Mouse (Mus musculus): ENCODE results near the gene Olfr520. TPM values are rescaled to one million over a fixed set of nuclear protein-coding genes. Genes with fewer than 3 reads are reported as not detected.
A peak's percentile ranks its signal among the peaks of the same experiment; 100 is the strongest.

Olfr520 gene
- polyA plus RNA-seq, 1 experiment from 2014 or later = not detected

- H3K27me3 ChIP-seq (ENCODE audit: control insufficient read depth, insufficient read depth, low read length) = no peaks in the 10 kb centered on the region
- H3K27ac ChIP-seq (ENCODE audit: low read length) = peak overlapping the region; percentile 53; the same call in 1 of the 2 replicates
- H3K4me3 ChIP-seq (ENCODE audit: low read length) = no peak overlapping the region
- peaks cover 6% of the 10 kb centered on the region; the same call in 1 of the 2 replicates for H3K4me1 ChIP-seq (ENCODE audit: control insufficient read depth, insufficient read depth, low read length)
- H3K4me2 ChIP-seq (ENCODE audit: low read depth, low read length) = no peak overlapping the region
- no peaks in the 10 kb centered on the region for H3K36me3 ChIP-seq (ENCODE audit: control insufficient read depth, insufficient read depth)
- no peak overlapping the region for H3K9ac ChIP-seq (ENCODE audit: low read length)
- 75% methylated on average over 3 of the region's 3 CpGs for WGBS
- ATAC-seq (replicated peaks; ENCODE audit: extremely low read depth, insufficient read depth, low FRiP score) = no peak
- H3K9me3 ChIP-seq (replicated peaks; ENCODE audit: control insufficient read depth, low read length) = no peaks in the 10 kb centered on the region
These were observed 31.5 kb upstream of the Olfr520 start for GRCm38 (mm10) chr7:99698576-99698975.

- Histone ChIP-seq H3K4me3 (ENCODE audit: low read length) (no peak overlapping the region), H3K4me2 (ENCODE audit: low read depth, low read length) (no peak overlapping the region)
- ATAC-seq (replicated peaks; ENCODE audit: extremely low read depth, insufficient read depth, low FRiP score) = no peak
These were observed 31.0 kb upstream of the Olfr520 start for GRCm38 (mm10) chr7:99699106-99699505.

GRCm38 (mm10) chr7:99699709-99700151, 30.3 kb upstream of the Olfr520 start:
- peak; percentile 52 for ATAC-seq (replicated peaks; ENCODE audit: extremely low read depth, insufficient read depth, low FRiP score)
- 67% methylated on average over 3 of the region's 3 CpGs for WGBS
- H3K4me1 ChIP-seq (ENCODE audit: control insufficient read depth, insufficient read depth, low read length) = peaks cover 6% of the 10 kb centered on the region; the same call in 1 of the 2 replicates
- no peak overlapping the region for H3K4me2 ChIP-seq (ENCODE audit: low read depth, low read length)
- no peaks in the 10 kb centered on the region for H3K27me3 ChIP-seq (ENCODE audit: control insufficient read depth, insufficient read depth, low read length)
- H3K27ac ChIP-seq (ENCODE audit: low read length) = 0 out of 2 replicates have a peak overlapping the region, but pooled peaks have one; percentile 5
- no peaks in the 10 kb centered on the region for H3K9me3 ChIP-seq (replicated peaks; ENCODE audit: control insufficient read depth, low read length)
- H3K9ac ChIP-seq (ENCODE audit: low read length) = no peak overlapping the region
- H3K36me3 ChIP-seq (ENCODE audit: control insufficient read depth, insufficient read depth) = no peaks in the 10 kb centered on the region
- H3K4me3 ChIP-seq (ENCODE audit: low read length) = no peak overlapping the region

More at GRCm38 (mm10) chr7:99699106-99699505, 31.0 kb upstream of the Olfr520 start:
- WGBS = 47% methylated on average over 3 of the region's 3 CpGs
- H3K9me3 ChIP-seq (replicated peaks; ENCODE audit: control insufficient read depth, low read length) = no peaks in the 10 kb centered on the region
- no peaks in the 10 kb centered on the region for H3K36me3 ChIP-seq (ENCODE audit: control insufficient read depth, insufficient read depth)
- H3K4me1 ChIP-seq (ENCODE audit: control insufficient read depth, insufficient read depth, low read length) = peaks cover 6% of the 10 kb centered on the region; the same call in 1 of the 2 replicates
- H3K9ac ChIP-seq (ENCODE audit: low read length) = no peak overlapping the region
- peak overlapping the region; percentile 53; the same call in 1 of the 2 replicates for H3K27ac ChIP-seq (ENCODE audit: low read length)
- no peaks in the 10 kb centered on the region for H3K27me3 ChIP-seq (ENCODE audit: control insufficient read depth, insufficient read depth, low read length)

- Histone ChIP-seq H3K9me3 (replicated peaks; ENCODE audit: control insufficient read depth, low read length) (no peaks in the 10 kb centered on the region), H3K27ac (ENCODE audit: low read length) (no peak overlapping the region), H3K4me2 (ENCODE audit: low read depth, low read length) (no peak overlapping the region), H3K4me3 (ENCODE audit: low read length) (no peak overlapping the region), H3K36me3 (ENCODE audit: control insufficient read depth, insufficient read depth) (no peaks in the 10 kb centered on the region), H3K27me3 (ENCODE audit: control insufficient read depth, insufficient read depth, low read length) (no peaks in the 10 kb centered on the region), H3K9ac (ENCODE audit: low read length) (no peak overlapping the region), H3K4me1 (ENCODE audit: control insufficient read depth, insufficient read depth, low read length) (peaks cover 6% of the 10 kb centered on the region; the same call in 1 of the 2 replicates)
- 75% methylated on average over 4 of the region's 4 CpGs for WGBS
- no peak for ATAC-seq (replicated peaks; ENCODE audit: extremely low read depth, insufficient read depth, low FRiP score)
These were observed 29.4 kb upstream of the Olfr520 start for GRCm38 (mm10) chr7:99700641-99701040.

- WGBS = 34% methylated on average over 6 of the region's 6 CpGs
- no peaks in the 10 kb centered on the region for H3K9me3 ChIP-seq (replicated peaks; ENCODE audit: control insufficient read depth, low read length)
- no peaks in the 10 kb centered on the region for H3K27me3 ChIP-seq (ENCODE audit: control insufficient read depth, insufficient read depth, low read length)
- no peak overlapping the region for H3K27ac ChIP-seq (ENCODE audit: low read length)
- ATAC-seq (replicated peaks; ENCODE audit: extremely low read depth, insufficient read depth, low FRiP score) = no peak
- peaks cover 8% of the 10 kb centered on the region for H3K4me1 ChIP-seq (ENCODE audit: control insufficient read depth, insufficient read depth, low read length)
- H3K4me3 ChIP-seq (ENCODE audit: low read length) = no peak overlapping the region
- no peak overlapping the region for H3K4me2 ChIP-seq (ENCODE audit: low read depth, low read length)
- no peak overlapping the region for H3K9ac ChIP-seq (ENCODE audit: low read length)
- H3K36me3 ChIP-seq (ENCODE audit: control insufficient read depth, insufficient read depth) = no peaks in the 10 kb centered on the region
These were observed 27.9 kb upstream of the Olfr520 start for GRCm38 (mm10) chr7:99702201-99702600.

- Histone ChIP-seq H3K9me3 (replicated peaks; ENCODE audit: control insufficient read depth, low read length) (no peaks in the 10 kb centered on the region), H3K9ac (ENCODE audit: low read length) (no peak overlapping the region), H3K36me3 (ENCODE audit: control insufficient read depth, insufficient read depth) (no peaks in the 10 kb centered on the region), H3K27ac (ENCODE audit: low read length) (0 out of 2 replicates have a peak overlapping the region, but pooled peaks have one; percentile 20), H3K27me3 (ENCODE audit: control insufficient read depth, insufficient read depth, low read length) (peaks cover 5% of the 10 kb centered on the region), H3K4me3 (ENCODE audit: low read length) (no peak overlapping the region), H3K4me1 (ENCODE audit: control insufficient read depth, insufficient read depth, low read length) (peaks cover 10% of the 10 kb centered on the region), H3K4me2 (ENCODE audit: low read depth, low read length) (no peak overlapping the region)
- 93% methylated on average over 3 of the region's 3 CpGs for WGBS
- ATAC-seq (replicated peaks; ENCODE audit: extremely low read depth, insufficient read depth, low FRiP score) = no peak
These were observed 25.1 kb upstream of the Olfr520 start for GRCm38 (mm10) chr7:99704736-99705519.

GRCm38 (mm10) chr7:99706341-99707037, 23.6 kb upstream of the Olfr520 start:
- peak; percentile 53; the same call in 1 of the 2 replicates for ATAC-seq (replicated peaks; ENCODE audit: extremely low read depth, insufficient read depth, low FRiP score)
- Histone ChIP-seq H3K36me3 (ENCODE audit: control insufficient read depth, insufficient read depth) (no peaks in the 10 kb centered on the region), H3K27me3 (ENCODE audit: control insufficient read depth, insufficient read depth, low read length) (peaks cover 7% of the 10 kb centered on the region), H3K4me1 (ENCODE audit: control insufficient read depth, insufficient read depth, low read length) (peaks cover 10% of the 10 kb centered on the region), H3K4me2 (ENCODE audit: low read depth, low read length) (peak overlapping the region; percentile 42; the same call in 1 of the 2 replicates), H3K4me3 (ENCODE audit: low read length) (peak overlapping the region; percentile 17; the same call in 1 of the 2 replicates), H3K9me3 (replicated peaks; ENCODE audit: control insufficient read depth, low read length) (no peaks in the 10 kb centered on the region), H3K9ac (ENCODE audit: low read length) (no peak overlapping the region), H3K27ac (ENCODE audit: low read length) (peak overlapping the region; percentile 64)
- WGBS = 47% methylated on average over 4 of the region's 4 CpGs

- Histone ChIP-seq H3K9ac (ENCODE audit: low read length) (no peak overlapping the region), H3K27me3 (ENCODE audit: control insufficient read depth, insufficient read depth, low read length) (peaks cover 7% of the 10 kb centered on the region), H3K36me3 (ENCODE audit: control insufficient read depth, insufficient read depth) (no peaks in the 10 kb centered on the region), H3K4me2 (ENCODE audit: low read depth, low read length) (no peak overlapping the region), H3K4me1 (ENCODE audit: control insufficient read depth, insufficient read depth, low read length) (peaks cover 6% of the 10 kb centered on the region; the same call in 1 of the 2 replicates), H3K27ac (ENCODE audit: low read length) (peak overlapping the region; percentile 64), H3K4me3 (ENCODE audit: low read length) (no peak overlapping the region), H3K9me3 (replicated peaks; ENCODE audit: control insufficient read depth, low read length) (no peaks in the 10 kb centered on the region)
- ATAC-seq (replicated peaks; ENCODE audit: extremely low read depth, insufficient read depth, low FRiP score) = no peak
- 35% methylated on average over 4 of the region's 4 CpGs for WGBS
These were observed 23.0 kb upstream of the Olfr520 start for GRCm38 (mm10) chr7:99707038-99707595.
